Mouse (Mus musculus): ENCODE data around the gene Ctnnd2.

DNA sequence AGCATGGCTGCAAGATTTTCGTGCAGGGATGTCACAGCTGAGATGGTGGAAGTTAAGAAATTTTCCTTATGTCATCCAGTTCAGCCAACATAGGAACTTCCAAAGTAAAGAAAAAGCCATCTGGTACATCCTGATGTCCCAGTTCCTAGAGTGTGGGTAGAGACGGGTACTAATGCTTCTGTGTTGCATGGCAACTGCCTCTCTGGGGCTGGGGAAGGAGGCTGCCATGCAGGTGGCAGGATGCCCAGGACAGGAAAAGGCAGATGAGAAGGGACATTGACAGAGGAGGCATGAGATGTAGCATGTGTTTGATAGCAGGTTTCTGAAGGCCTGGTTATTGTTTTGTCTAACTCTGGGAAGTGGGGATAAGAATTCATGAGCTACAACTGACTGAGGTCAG is 715.2 kb downstream of the Ctnnd2 start:
- TF ChIP-seq CTCF (IDR thresholded peaks at IDR 0.05; ENCODE audit: low read depth, low read length) = no peak
- no peak for TF ChIP-seq TAL1 (conservative IDR thresholded peaks at IDR 0.05; ENCODE audit: low read depth, low read length)
